Mouse (Mus musculus) spleen, adult 2 months (tissue): ENCODE results near the gene Fmo6. TPM values are rescaled to one million over a fixed set of nuclear protein-coding genes. Genes with fewer than 3 reads are reported as not detected.

ENCODE experiments used
- DNase-seq, 2 experiments: peaks; one replicate each; pipeline versions ENCODE4 v3.0.0 to v3.0.0-alpha.2; 2012 to 2021; ENCODE audit warnings: low spot score in 2 of 2, low read depth in 1 of 2
- H3K27ac ChIP-seq: fragments of 200-500 bp; 2 replicates; pipeline ENCODE4 v1.5.1; 2012; ENCODE audit warnings: low read length, inconsistent platforms; ENCODE audit not compliant: insufficient read depth
- H3K27me3 ChIP-seq: fragments of 200-500 bp; 2 replicates; pipeline ENCODE4 v1.6.1; 2012; ENCODE audit warnings: mild to moderate bottlenecking, moderate library complexity, low read length, inconsistent platforms; ENCODE audit not compliant: control insufficient read depth, insufficient read depth
- H3K36me3 ChIP-seq: fragments of 200-500 bp; 2 replicates; pipeline ENCODE4 v1.6.1; 2012; ENCODE audit warnings: mild to moderate bottlenecking, low read length, inconsistent platforms; ENCODE audit not compliant: control insufficient read depth, insufficient read depth
- H3K4me1 ChIP-seq: fragments of 200-500 bp; 2 replicates; pipeline ENCODE4 v1.6.1; 2011; ENCODE audit warnings: inconsistent platforms; ENCODE audit not compliant: control insufficient read depth, insufficient read depth, insufficient read length
- H3K4me3 ChIP-seq: fragments of 200-500 bp; 2 replicates; pipeline ENCODE4 v1.5.1; 2011; ENCODE audit warnings: mild to moderate bottlenecking, inconsistent platforms; ENCODE audit not compliant: insufficient read depth, insufficient read length; ENCODE audit errors: extremely low read depth
- CTCF ChIP-seq: fragments of 200-500 bp; IDR thresholded peaks from 2 replicates; pipeline ENCODE4 v1.5.1; 2011; ENCODE audit warnings: mild to moderate bottlenecking, inconsistent platforms; ENCODE audit not compliant: insufficient read depth, insufficient read length, insufficient replicate concordance; ENCODE audit errors: extremely low read depth
- POLR2A ChIP-seq: fragments of 200-500 bp; IDR thresholded peaks from 2 replicates; pipeline ENCODE4 v1.6.1; 2011; ENCODE audit warnings: low read depth, low read length, inconsistent platforms
- WGBS: fragments of 180-500 bp; shearing (Covaris S2); methylation state at CpG from one replicate; pipeline ENCODE4 v1.1.7; 2018; 5-methylcytosine and 5-hydroxymethylcytosine counted together
- polyA plus RNA-seq: library from polyadenylated mRNA; depleted of rRNA; stranded (reverse); fragments of >200 nt; gene quantifications from 2 replicates; pipeline ENCODE4 v1.2.3, GENCODE M21; 2012; rRNA removed

Gene Fmo6
- polyA plus RNA-seq = not detected in 2 replicates

GRCm38 (mm10) chr1:162937415-162937814, at the start of gene Fmo6:
Gene Fmo6 (minus strand): TSS chr1:162937515.
- Histone ChIP-seq H3K36me3 (no peaks in the 10 kb centered on the region), H3K4me3 (no peak within 1 kb of the TSS), H3K27ac (no peak within 1 kb of the TSS), H3K4me1 (no peaks in the 10 kb centered on the region), H3K27me3 (no peaks in the 10 kb centered on the region)
- TF ChIP-seq CTCF (no peak), POLR2A (no peak)
- 83% methylated on average over 6 of the region's 6 CpGs for WGBS
- no peak for DNase-seq

DNA sequence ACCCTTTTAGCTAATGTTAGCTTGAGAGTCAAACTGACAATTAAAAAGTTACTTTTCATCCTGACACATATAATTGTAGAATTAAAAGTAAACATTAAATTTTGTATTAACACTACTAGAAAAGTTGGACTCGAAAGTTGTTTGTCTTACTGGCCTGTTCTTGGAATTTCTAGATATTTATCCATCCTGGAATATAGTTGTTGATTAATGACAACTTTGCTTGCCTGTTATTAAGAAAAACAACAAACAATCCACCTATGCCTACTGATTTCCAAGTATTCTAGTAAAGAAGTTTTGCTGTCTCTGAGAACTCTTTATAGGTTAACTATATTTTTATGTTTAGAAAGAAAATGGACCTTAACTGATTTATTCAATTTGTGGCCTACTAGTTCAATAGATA, 49.5 kb upstream of the Fmo6 start:
- Histone ChIP-seq H3K4me3 (no peak overlapping the region), H3K27me3 (no peaks in the 10 kb centered on the region), H3K27ac (no peak overlapping the region), H3K36me3 (no peaks in the 10 kb centered on the region), H3K4me1 (no peaks in the 10 kb centered on the region)
- TF ChIP-seq CTCF (no peak), POLR2A (no peak)
- DNase-seq = no peak
- 87% methylated on average over 1 of the region's 1 CpGs for WGBS

DNA sequence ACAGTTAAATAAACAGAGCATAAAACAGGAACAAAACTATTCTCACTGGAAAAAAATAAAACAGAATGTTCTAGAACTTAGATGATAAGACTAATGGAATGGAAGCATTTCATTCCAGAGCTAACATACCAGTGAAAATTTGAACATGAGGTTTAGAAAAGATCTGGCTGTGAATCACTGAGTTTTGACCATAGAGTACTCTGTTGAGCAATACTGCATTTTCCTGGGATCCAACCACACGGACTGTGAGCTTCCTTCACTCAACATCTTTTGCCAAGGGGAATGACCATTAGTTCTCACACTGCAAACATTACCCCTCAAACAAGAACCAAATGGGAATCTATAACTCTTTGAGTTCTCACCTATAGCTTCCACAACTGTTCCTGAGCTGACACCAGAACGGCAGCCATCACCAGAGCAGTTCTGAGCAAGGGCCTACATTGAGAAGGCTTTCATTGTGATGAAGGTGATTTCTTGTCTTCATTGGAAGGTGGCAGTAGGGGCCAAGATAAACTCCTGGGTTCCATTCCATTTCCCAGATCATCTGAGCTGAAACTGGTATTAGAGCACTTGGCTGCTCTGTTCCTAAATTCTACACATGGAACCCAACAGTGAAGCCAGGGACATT, 48.9 kb upstream of the Fmo6 start:
- 82% methylated on average over 2 of the region's 2 CpGs for WGBS
- no peaks in the 10 kb centered on the region for H3K27me3 ChIP-seq

GRCm38 (mm10) chr1:162984428-162984827, 47.1 kb upstream of the Fmo6 start, which contains the start of gene Fmo3:
Gene Fmo3 (minus strand): TSS chr1:162984528.
- whole genome bisulfite sequencing = 71% methylated on average over 1 of the region's 1 CpGs
- no peaks in the 10 kb centered on the region for H3K27me3 ChIP-seq
- no peaks in the 10 kb centered on the region for H3K36me3 ChIP-seq
- no peak for TF ChIP-seq POLR2A
- TF ChIP-seq CTCF = no peak
- H3K4me3 ChIP-seq = no peak within 1 kb of the TSS
- no peak for DNase-seq
- H3K4me1 ChIP-seq = no peaks in the 10 kb centered on the region
- no peak within 1 kb of the TSS for H3K27ac ChIP-seq

More for the DNA sequence above, 48.9 kb upstream of the Fmo6 start:
- DNase-seq = no peak
- no peaks in the 10 kb centered on the region for H3K36me3 ChIP-seq
- H3K27ac ChIP-seq = no peak overlapping the region
- no peaks in the 10 kb centered on the region for H3K4me1 ChIP-seq
- no peak overlapping the region for H3K4me3 ChIP-seq
- TF ChIP-seq POLR2A = no peak
- no peak for TF ChIP-seq CTCF

- Histone ChIP-seq H3K27ac (no peak overlapping the region), H3K27me3 (no peaks in the 10 kb centered on the region), H3K4me3 (no peak overlapping the region), H3K4me1 (no peaks in the 10 kb centered on the region), H3K36me3 (no peaks in the 10 kb centered on the region)
- WGBS = 64% methylated on average over 2 of the region's 2 CpGs
- no peak for DNase-seq
- TF ChIP-seq CTCF = no peak
- no peak for TF ChIP-seq POLR2A
These were observed 26.2 kb upstream of the Fmo6 start for GRCm38 (mm10) chr1:162963556-162963955.

- no peak for DNase-seq
- Histone ChIP-seq H3K4me1 (no peaks in the 10 kb centered on the region), H3K27ac (no peak overlapping the region)
These were observed 20.1 kb upstream of the Fmo6 start for GRCm38 (mm10) chr1:162957422-162957821.

GRCm38 (mm10) chr1:162953079-162953478, 15.8 kb upstream of the Fmo6 start:
- TF ChIP-seq CTCF = no peak
- no peak for TF ChIP-seq POLR2A
- DNase-seq = no peak
- H3K4me3 ChIP-seq = no peak overlapping the region
- no peak overlapping the region for H3K27ac ChIP-seq
- no peaks in the 10 kb centered on the region for H3K36me3 ChIP-seq
- H3K4me1 ChIP-seq = no peaks in the 10 kb centered on the region
- H3K27me3 ChIP-seq = no peaks in the 10 kb centered on the region
- WGBS = 42% methylated on average over 2 of the region's 2 CpGs

More at GRCm38 (mm10) chr1:162957422-162957821, 20.1 kb upstream of the Fmo6 start:
- Histone ChIP-seq H3K36me3 (no peaks in the 10 kb centered on the region), H3K4me3 (no peak overlapping the region), H3K27me3 (no peaks in the 10 kb centered on the region)
- 83% methylated on average over 1 of the region's 1 CpGs for WGBS
- TF ChIP-seq CTCF (no peak), POLR2A (no peak)
